Comparison of ENCODE assay signal across 15 mouse cellular contexts in genomic region chr3:51943642-51944041, GRCm38 (mm10).
DNase-seq lines count a peak whose midpoint lies in the region; ATAC-seq and TF ChIP-seq lines count a peak whose summit lies in the region.
"Had no signal": no experiment of that assay in that cellular context is flagged by ENCODE, and none has a peak within 500 bp of the region (broad histone marks: within the 10 kb centered on the region; RNA-seq: fewer than 3 reads in every experiment).

No protein-coding gene starts in this region.

- no peak for TF ChIP-seq CTCF in Patski (IDR thresholded peaks at IDR 0.05)
- TF ChIP-seq CTCF in gastrocnemius, adult 2 months (IDR thresholded peaks at IDR 0.05) = peak; percentile 26; the same call in 1 of the 2 replicates

- H3K27me3 ChIP-seq in Patski = no peaks in the 10 kb centered on the region
- no peaks in the 10 kb centered on the region for H3K27me3 ChIP-seq in hindbrain, embryonic 10.5 days (ENCODE audit: insufficient read depth, poor library complexity, severe bottlenecking)
- H3K27me3 ChIP-seq: hindbrain, embryonic 12.5 days; limb, embryonic 13.5 days; lung, embryonic 15.5 days had no signal

- POLR2A ChIA-PET in Patski (lab: Charles Lee) = interaction anchor here (0.6 to 1.9 kb wide), 6 partner anchors 16 to 205 kb away, joined by 3 to 4 read pairs (median 3); no protein-coding TSS in a partner anchor

- 0 out of 2 replicates have a peak, but pooled peaks cover 3% of the 10 kb centered on the region for H3K4me1 ChIP-seq in hindbrain, embryonic 10.5 days (replicated peaks)

- peak overlapping the region; percentile 75 for H3K27ac ChIP-seq in gastrocnemius, adult 2 months
- no peak overlapping the region for H3K27ac ChIP-seq in hindbrain, embryonic 10.5 days
- H3K27ac ChIP-seq: hindbrain, embryonic 12.5 days; limb, embryonic 13.5 days; lung, embryonic 15.5 days had no signal

- no peaks in the 10 kb centered on the region for H3K9me3 ChIP-seq in hindbrain, embryonic 10.5 days
- H3K9me3 ChIP-seq: hindbrain, embryonic 12.5 days; limb, embryonic 13.5 days; lung, embryonic 15.5 days had no signal

- ATAC-seq in Patski = peak; percentile 95
- ATAC-seq: activated CD4-positive, CD25-positive, alpha-beta regulatory T cell, adult 4 months had no signal

- CTCF ChIA-PET in Patski (lab: Charles Lee) = interaction anchor here (1.0 to 1.9 kb wide), 5 partner anchors 16 to 69 kb away, joined by 3 to 4 read pairs (median 3); no protein-coding TSS in a partner anchor

- in situ Hi-C loops in Patski (cut with MboI; ENCODE audit: low pct_unique_long_range_greater_than_20kb) = loop anchor here (5.0 kb wide), 1 partner anchor 159 kb away; no protein-coding TSS in a partner anchor

- 85% methylated on average over 8 of the region's 8 CpGs for WGBS in hindbrain, embryonic 10.5 days

- H3K36me3 ChIP-seq in hindbrain, embryonic 10.5 days = no peaks in the 10 kb centered on the region
- H3K36me3 ChIP-seq: hindbrain, embryonic 12.5 days; limb, embryonic 13.5 days; lung, embryonic 15.5 days had no signal

- intact Hi-C loops in gastrocnemius, adult 2 months (cut with DNase I) = no loop called here
- intact Hi-C loops in left cerebral cortex, postnatal 14 days (cut with DNase I) = no loop called here

- no peak overlapping the region for H3K4me3 ChIP-seq in gastrocnemius, adult 2 months
- H3K4me3 ChIP-seq in hindbrain, embryonic 10.5 days = no peak overlapping the region
- H3K4me3 ChIP-seq: erythroblast, embryonic 14.5 days; hindbrain, embryonic 12.5 days; limb, embryonic 13.5 days; lung, embryonic 15.5 days had no signal

- DNase-seq in lung, postnatal 25 days (ENCODE audit: low spot score) = peak; percentile 20
- no peak for DNase-seq in lung, postnatal 10 days
- peak; percentile 96 for DNase-seq in Patski (ENCODE audit: low read depth, low spot score)
- peak; percentile 71 for DNase-seq in gastrocnemius, adult 2 months
- DNase-seq in heart, postnatal 4 days = peak; percentile 33
- no peak for DNase-seq in hindbrain, embryonic 10.5 days (ENCODE audit: low spot score)
- DNase-seq in left cerebral cortex, postnatal 14 days (ENCODE audit: low spot score in 2 of 2) = no peak
- no peak for DNase-seq in frontal cortex, postnatal 25 days (ENCODE audit: low spot score in 2 of 2)
- DNase-seq: kidney, adult 2 months; midbrain, embryonic 14.5 days had no signal

Comparison
In these comparisons a context has a peak if more than half of its experiments do, and no peak if none do; other contexts are left out.
1. DNase-seq: peak in lung, postnatal 25 days (single experiment), Patski (single experiment), gastrocnemius, adult 2 months (single experiment) and heart, postnatal 4 days (single experiment); none in lung, postnatal 10 days (single experiment), hindbrain, embryonic 10.5 days (single experiment), left cerebral cortex, postnatal 14 days (0 of 2) and frontal cortex, postnatal 25 days (0 of 2).